Mouse (Mus musculus) cortical plate, adult 2 months (tissue): ENCODE data around the gene Gm10645. TPM values are rescaled to one million over a fixed set of nuclear protein-coding genes. Genes with fewer than 3 reads are reported as not detected.
A peak's percentile ranks its signal among the peaks of the same experiment; 100 is the strongest.

Source experiments
- H3K27ac ChIP-seq: fragments of 200-500 bp; 2 replicates; pipeline ENCODE4 v1.5.1; 2012; ENCODE audit warnings: low read length, control low read depth, inconsistent platforms; ENCODE audit not compliant: insufficient read depth
- H3K4me1 ChIP-seq: fragments of 200-500 bp; 2 replicates; pipeline ENCODE4 v1.6.1; 2011; ENCODE audit warnings: low read length; ENCODE audit not compliant: control insufficient read depth, insufficient read depth
- H3K4me3 ChIP-seq: fragments of 200-500 bp; 2 replicates; pipeline ENCODE4 v1.5.1; 2011; ENCODE audit warnings: mild to moderate bottlenecking, low read length, control low read depth; ENCODE audit not compliant: insufficient read depth
- CTCF ChIP-seq: fragments of 200-500 bp; IDR thresholded peaks from 2 replicates; pipeline ENCODE4 v1.5.1; 2011; ENCODE audit warnings: mild to moderate bottlenecking, control low read depth, low read length; ENCODE audit not compliant: insufficient read depth; ENCODE audit errors: extremely low read depth
- POLR2A ChIP-seq: fragments of 200-500 bp; IDR thresholded peaks from 2 replicates; pipeline ENCODE4 v1.6.1; 2011; ENCODE audit warnings: mild to moderate bottlenecking, low read length, control low read depth; ENCODE audit not compliant: insufficient read depth; ENCODE audit errors: extremely low read depth
- polyA plus RNA-seq: library from polyadenylated mRNA; depleted of rRNA; stranded (reverse); fragments of >200 nt; gene quantifications from 2 replicates; pipeline ENCODE4 v1.2.3, GENCODE M21; 2012

Gm10645 gene
- polyA plus RNA-seq, 1 experiment: 3.4 TPM

DNA sequence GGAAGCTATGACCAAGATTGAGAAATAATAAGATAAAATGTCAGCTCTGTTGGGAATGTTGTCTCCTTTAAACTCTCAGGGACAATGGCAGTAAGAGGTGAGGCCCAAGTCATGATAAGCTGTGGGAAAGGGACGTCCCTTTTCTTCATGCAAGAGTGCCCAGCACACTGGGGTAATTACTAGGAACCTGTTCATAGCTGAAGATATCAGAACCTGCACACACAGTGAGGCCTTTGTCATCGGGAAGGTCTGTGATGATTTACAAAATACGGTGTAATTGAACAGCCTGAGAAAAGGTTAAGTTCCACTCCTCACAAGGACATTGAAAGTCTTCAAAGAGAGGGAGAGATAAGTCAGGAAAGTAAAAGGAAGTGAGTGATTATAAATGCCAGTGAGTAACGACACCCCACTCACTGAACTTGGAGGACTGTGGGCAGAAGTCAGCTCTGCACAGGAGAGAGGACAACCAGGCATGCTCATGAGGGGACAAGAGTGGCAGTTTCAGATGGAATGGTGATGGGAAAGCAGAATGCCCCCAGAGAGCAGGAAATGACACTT lies 23.6 kb upstream of the Gm10645 start:
- Histone ChIP-seq H3K4me1 (peaks cover 2% of the 10 kb centered on the region; the same call in 1 of the 2 replicates), H3K4me3 (no peak overlapping the region), H3K27ac (no peak overlapping the region)
- no peak for TF ChIP-seq POLR2A
- TF ChIP-seq CTCF: no peak

DNA sequence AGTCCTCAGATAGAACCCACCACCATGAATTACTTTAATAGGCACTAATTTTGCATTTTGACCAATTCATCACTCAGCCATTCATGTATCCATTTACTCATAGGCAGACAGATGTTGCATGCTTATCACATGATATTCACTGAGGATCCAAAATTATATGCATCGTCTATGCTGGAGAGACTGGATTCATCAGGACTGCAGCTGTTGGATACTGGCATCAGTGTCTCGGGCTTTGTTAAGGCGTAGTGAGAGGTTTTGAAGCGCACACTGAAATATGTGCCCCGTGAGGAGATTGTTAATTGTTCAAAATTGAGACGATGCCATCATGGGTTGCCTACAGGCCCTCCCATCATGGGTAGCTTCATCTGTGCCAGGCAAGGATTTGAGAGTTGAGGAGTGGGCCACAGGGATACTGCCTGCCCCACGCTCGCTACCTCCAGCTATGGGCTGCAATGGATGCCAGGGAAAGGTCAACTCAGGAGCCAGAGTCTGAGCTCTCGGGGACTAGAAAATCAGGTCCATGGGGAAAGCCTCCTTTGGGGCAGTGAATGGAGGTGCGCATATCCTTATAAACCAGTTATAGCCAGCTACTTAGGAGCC lies 21.5 kb upstream of the Gm10645 start:
- Histone ChIP-seq H3K4me3 (no peak overlapping the region), H3K27ac (no peak overlapping the region), H3K4me1 (peaks cover 2% of the 10 kb centered on the region; the same call in 1 of the 2 replicates)
- TF ChIP-seq CTCF (no peak), POLR2A (no peak)

DNA sequence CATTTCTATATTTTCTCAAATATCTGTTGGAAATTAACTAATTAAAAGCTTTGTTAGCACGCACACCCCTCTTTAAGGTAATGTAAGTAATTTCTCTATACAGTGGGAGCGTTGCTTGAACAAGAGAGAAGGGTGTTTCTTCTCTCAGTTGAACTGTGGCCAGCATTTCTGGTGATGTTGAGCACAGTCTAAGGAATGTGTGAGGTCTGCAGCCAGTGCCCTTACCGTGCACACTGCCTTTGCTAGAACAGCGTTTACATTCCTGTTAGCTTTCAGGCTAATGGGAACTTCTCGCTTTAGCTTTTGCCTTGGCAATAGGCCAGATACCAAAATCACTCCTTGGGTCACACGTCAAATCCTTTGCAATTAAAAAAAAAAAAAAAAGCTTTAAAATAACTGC lies 20.4 kb upstream of the Gm10645 start:
- Histone ChIP-seq H3K4me3 (no peak overlapping the region), H3K27ac (no peak overlapping the region), H3K4me1 (peaks cover 4% of the 10 kb centered on the region)
- no peak for TF ChIP-seq POLR2A
- TF ChIP-seq CTCF: no peak

DNA sequence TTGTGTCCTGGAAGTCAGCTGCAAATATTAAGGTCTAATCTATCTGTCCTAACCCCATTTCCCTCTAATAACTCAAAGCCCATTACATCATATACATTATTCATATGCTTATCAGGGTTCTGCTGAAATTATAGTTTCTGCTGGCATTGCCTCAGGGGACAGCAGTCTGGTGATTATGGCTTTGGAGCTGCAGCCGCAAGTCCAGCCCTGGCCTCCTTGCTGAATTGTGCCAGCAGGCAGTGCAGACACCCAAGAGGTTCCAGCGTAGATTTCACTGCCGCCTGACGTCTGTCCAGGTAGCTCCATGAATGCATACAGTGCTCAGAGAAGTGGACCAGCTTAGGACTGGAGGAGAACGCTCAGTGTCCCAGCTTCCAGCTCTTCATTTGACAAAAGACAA lies 16.8 kb upstream of the Gm10645 start:
- no peak overlapping the region for H3K27ac ChIP-seq
- no peak overlapping the region for H3K4me3 ChIP-seq
- TF ChIP-seq CTCF (no peak), POLR2A (no peak)
- peaks cover 3% of the 10 kb centered on the region for H3K4me1 ChIP-seq

DNA sequence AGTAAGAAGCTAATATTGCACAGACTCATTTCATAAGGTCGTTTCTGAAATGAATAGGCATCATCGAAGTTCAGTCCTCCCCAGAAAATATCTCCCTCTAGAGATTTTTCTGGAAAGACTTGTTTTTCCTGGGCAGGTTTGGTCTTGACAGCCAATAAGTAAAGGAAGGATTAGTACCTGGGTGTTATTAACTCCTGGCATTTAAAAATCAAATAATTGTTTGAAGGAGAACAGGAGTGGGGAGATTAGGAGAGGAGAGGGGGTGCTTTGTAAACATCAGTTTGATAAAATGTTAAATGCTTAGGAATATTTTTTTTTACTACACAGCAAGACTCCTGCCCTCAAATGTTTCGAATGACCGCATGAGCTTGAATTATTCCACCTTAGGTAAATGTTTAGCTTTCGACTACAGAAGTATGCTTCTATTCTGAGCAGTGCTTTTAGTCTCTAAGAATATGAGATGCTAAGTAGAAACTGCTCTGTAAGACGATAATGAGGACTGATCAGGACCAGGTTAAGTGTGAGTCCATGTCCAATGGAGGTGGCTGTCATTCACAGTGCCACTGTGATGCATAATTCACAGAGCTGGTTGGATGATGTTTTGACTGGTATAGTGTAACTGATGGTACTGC lies 16.0 kb upstream of the Gm10645 start:
- Histone ChIP-seq H3K4me1 (peaks cover 3% of the 10 kb centered on the region; the same call in 1 of the 2 replicates), H3K4me3 (no peak overlapping the region), H3K27ac (no peak overlapping the region)
- TF ChIP-seq CTCF (no peak), POLR2A (no peak)

DNA sequence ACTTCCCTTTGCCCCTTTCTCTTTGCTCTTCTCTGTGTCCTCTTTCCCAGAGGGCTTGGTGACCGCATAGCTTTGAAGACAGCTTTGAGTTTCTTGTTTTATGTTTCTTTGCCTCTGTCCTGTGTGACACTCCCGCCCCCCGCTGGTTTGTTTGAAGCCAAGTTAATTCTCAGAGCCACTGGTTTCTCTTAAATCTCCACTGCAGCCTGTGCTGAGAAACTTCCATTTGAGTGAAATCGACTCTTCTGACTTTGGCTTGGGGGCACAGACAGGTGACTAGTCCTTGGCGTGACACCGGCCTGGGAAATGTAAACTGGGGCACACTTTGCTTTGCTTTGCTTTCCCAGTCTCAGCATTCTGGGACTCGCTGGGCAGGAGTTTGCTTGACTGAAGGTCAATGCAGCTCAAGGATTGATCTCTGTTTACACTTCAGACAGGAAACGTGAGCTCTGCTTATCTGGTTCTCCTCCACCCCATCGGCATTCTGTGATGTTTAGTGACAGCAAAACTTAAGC lies 12.3 kb upstream of the Gm10645 start:
- Histone ChIP-seq H3K4me3 (no peak overlapping the region), H3K4me1 (peaks cover 8% of the 10 kb centered on the region), H3K27ac (no peak overlapping the region)
- TF ChIP-seq CTCF: 0 out of 2 replicates have a peak, but pooled peaks have one; percentile 19
- no peak for TF ChIP-seq POLR2A

DNA sequence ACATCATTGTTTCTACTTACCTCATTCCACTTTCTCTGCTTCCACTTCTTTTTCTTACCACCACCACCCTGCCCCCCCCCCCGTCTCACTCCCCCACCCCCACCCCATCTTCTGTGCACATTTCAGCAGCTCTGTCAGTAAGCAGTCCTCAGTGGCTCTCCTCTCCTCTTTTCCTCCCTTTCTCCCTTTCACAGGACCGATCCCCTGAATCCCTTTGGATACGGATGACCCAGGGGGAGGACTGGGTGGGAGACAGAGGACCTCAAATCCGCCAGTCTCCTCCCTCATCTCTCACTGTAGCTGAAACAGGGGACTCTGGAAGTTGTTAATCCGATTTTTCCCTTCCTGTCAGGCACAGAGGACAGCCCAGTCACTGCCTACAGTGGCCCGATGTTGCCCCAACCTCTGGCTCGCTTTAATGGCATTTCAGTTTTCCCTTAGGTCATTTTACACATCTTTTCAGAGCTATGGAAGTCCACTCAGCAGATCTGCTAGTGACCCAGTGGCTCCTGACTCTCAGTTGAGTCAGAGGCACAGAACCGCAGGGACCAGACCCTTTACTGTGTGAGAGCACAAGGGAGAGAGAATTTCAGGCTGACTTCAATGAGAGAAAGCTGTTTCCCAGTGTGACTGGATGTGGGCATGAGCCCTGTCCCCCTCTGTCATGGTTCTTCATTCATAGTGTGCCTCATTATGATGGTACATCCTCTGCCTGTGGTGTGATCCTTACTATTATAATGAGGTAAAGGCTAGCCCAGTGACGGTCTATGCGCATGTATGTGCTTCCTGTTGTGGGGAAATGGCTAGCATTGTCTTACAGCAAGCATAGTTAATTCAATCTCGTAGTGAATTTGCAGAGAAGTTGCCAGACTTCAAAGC lies 11.6 kb upstream of the Gm10645 start:
- TF ChIP-seq POLR2A: no peak
- TF ChIP-seq CTCF: no peak
- Histone ChIP-seq H3K4me3 (no peak overlapping the region), H3K4me1 (peaks cover 8% of the 10 kb centered on the region), H3K27ac (no peak overlapping the region)

DNA sequence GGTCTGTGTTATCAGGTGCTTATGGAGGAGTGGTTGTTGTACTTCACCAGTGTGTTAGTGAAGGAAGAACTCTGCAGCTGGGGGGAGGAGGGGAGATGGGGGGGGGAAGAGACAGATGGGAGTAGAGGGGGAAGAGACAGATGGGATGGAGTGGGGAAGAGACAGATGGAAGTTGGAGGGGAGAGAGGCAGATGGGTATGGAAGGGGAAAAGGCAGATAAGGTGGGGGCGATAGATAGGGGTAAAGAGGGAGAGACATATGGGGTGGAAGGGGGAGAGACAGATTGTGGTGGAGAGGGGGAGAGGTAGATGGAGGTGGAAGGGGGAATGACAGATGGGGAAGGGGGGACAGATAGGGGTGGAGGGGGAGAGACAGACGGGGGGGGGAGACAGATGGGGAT lies 10.8 kb upstream of the Gm10645 start:
- Histone ChIP-seq H3K4me3 (no peak overlapping the region), H3K4me1 (peaks cover 6% of the 10 kb centered on the region), H3K27ac (no peak overlapping the region)
- no peak for TF ChIP-seq CTCF
- TF ChIP-seq POLR2A: no peak

DNA sequence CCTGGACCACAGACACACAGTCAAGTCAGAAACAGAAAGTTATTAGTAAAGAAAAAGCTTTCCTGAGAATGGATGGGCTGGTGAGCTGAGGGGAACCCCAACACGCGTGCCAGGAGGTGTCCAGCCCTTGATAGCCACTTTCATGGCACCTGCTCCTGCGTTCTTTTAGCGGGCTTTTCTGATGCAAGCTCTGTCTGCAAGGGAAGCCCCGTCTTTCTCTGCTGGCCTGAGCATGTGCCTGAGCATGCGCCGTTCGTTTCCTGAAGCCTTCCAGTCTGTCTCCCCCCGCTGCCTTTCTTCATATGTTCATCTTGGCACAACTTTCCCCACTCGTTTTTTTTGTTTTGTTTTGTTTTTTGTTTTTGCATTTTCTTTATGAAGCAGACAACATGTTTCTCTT lies 9.7 kb upstream of the Gm10645 start:
- H3K4me3 ChIP-seq: peak overlapping the region; percentile 24; the same call in 1 of the 2 replicates
- TF ChIP-seq CTCF: no peak
- TF ChIP-seq POLR2A: peak; percentile 34; the same call in 1 of the 2 replicates
- peaks cover 6% of the 10 kb centered on the region for H3K4me1 ChIP-seq
- H3K27ac ChIP-seq: no peak overlapping the region
